Mouse (Mus musculus): Measurements from ENCODE around the gene Nkx1-2.

Nkx1-2 gene

GRCm38 (mm10) chr7:132631313-132631712 is 31.9 kb upstream of the Nkx1-2 start:
- Histone ChIP-seq H3K4me1 (replicated peaks; ENCODE audit: low read depth, low read length) (peaks cover 6% of the 10 kb centered on the region; the same call in 1 of the 2 replicates), H3K36me3 (ENCODE audit: insufficient read depth, low read length) (no peaks in the 10 kb centered on the region), H3K27me3 (ENCODE audit: insufficient read depth, low read length) (peaks cover 13% of the 10 kb centered on the region), H3K9me3 (ENCODE audit: low read length) (no peaks in the 10 kb centered on the region), H3K4me3 (replicated peaks; ENCODE audit: low read length) (no peak overlapping the region)
- TF ChIP-seq NANOG (IDR thresholded peaks at IDR 0.05; ENCODE audit: borderline replicate concordance, low read length) (no peak), POU5F1 (IDR thresholded peaks at IDR 0.05; ENCODE audit: borderline replicate concordance, low read length) (no peak), CTCF (conservative IDR thresholded peaks at IDR 0.05; ENCODE audit: low read length) (no peak)

GRCm38 (mm10) chr7:132627448-132627847 is 28.0 kb upstream of the Nkx1-2 start:
- Histone ChIP-seq H3K36me3 (ENCODE audit: insufficient read depth, low read length) (no peaks in the 10 kb centered on the region), H3K27me3 (ENCODE audit: insufficient read depth, low read length) (peaks cover 20% of the 10 kb centered on the region), H3K4me3 (replicated peaks; ENCODE audit: low read length) (no peak overlapping the region), H3K9me3 (ENCODE audit: low read length) (no peaks in the 10 kb centered on the region), H3K4me1 (replicated peaks; ENCODE audit: low read depth, low read length) (peaks cover 6% of the 10 kb centered on the region; the same call in 1 of the 2 replicates)
- TF ChIP-seq CTCF (conservative IDR thresholded peaks at IDR 0.05; ENCODE audit: low read length), result no peak
- no peak for TF ChIP-seq NANOG (IDR thresholded peaks at IDR 0.05; ENCODE audit: borderline replicate concordance, low read length)
- TF ChIP-seq POU5F1 (IDR thresholded peaks at IDR 0.05; ENCODE audit: borderline replicate concordance, low read length), result no peak

GRCm38 (mm10) chr7:132626174-132626573 is 26.7 kb upstream of the Nkx1-2 start:
- no peak for TF ChIP-seq NANOG (IDR thresholded peaks at IDR 0.05; ENCODE audit: borderline replicate concordance, low read length)

GRCm38 (mm10) chr7:132624161-132624560 is 24.7 kb upstream of the Nkx1-2 start:
- H3K4me3 ChIP-seq (replicated peaks; ENCODE audit: low read length), result no peak overlapping the region
- no peaks in the 10 kb centered on the region for H3K36me3 ChIP-seq (ENCODE audit: insufficient read depth, low read length)
- no peak for TF ChIP-seq NANOG (IDR thresholded peaks at IDR 0.05; ENCODE audit: borderline replicate concordance, low read length)
- no peak for TF ChIP-seq POU5F1 (IDR thresholded peaks at IDR 0.05; ENCODE audit: borderline replicate concordance, low read length)
- no peak for TF ChIP-seq CTCF (conservative IDR thresholded peaks at IDR 0.05; ENCODE audit: low read length)
- peaks cover 34% of the 10 kb centered on the region for H3K27me3 ChIP-seq (ENCODE audit: insufficient read depth, low read length)
- H3K4me1 ChIP-seq (replicated peaks; ENCODE audit: low read depth, low read length), result no peaks in the 10 kb centered on the region
- no peaks in the 10 kb centered on the region for H3K9me3 ChIP-seq (ENCODE audit: low read length)

More at GRCm38 (mm10) chr7:132626174-132626573, 26.7 kb upstream of the Nkx1-2 start:
- peaks cover 5% of the 10 kb centered on the region; the same call in 1 of the 2 replicates for H3K4me1 ChIP-seq (replicated peaks; ENCODE audit: low read depth, low read length)
- no peaks in the 10 kb centered on the region for H3K9me3 ChIP-seq (ENCODE audit: low read length)
- H3K36me3 ChIP-seq (ENCODE audit: insufficient read depth, low read length), result no peaks in the 10 kb centered on the region
- H3K27me3 ChIP-seq (ENCODE audit: insufficient read depth, low read length), result peaks cover 26% of the 10 kb centered on the region
- H3K4me3 ChIP-seq (replicated peaks; ENCODE audit: low read length), result no peak overlapping the region

GRCm38 (mm10) chr7:132619975-132620918 is 20.8 kb upstream of the Nkx1-2 start:
- TF ChIP-seq CTCF (conservative IDR thresholded peaks at IDR 0.05; ENCODE audit: low read length), result no peak
- no peak for TF ChIP-seq NANOG (IDR thresholded peaks at IDR 0.05; ENCODE audit: borderline replicate concordance, low read length)
- no peak for TF ChIP-seq POU5F1 (IDR thresholded peaks at IDR 0.05; ENCODE audit: borderline replicate concordance, low read length)
- no peak overlapping the region for H3K4me3 ChIP-seq (replicated peaks; ENCODE audit: low read length)
- peaks cover 31% of the 10 kb centered on the region for H3K27me3 ChIP-seq (ENCODE audit: insufficient read depth, low read length)
- H3K36me3 ChIP-seq (ENCODE audit: insufficient read depth, low read length), result no peaks in the 10 kb centered on the region
- H3K9me3 ChIP-seq (ENCODE audit: low read length), result no peaks in the 10 kb centered on the region
- peaks cover 34% of the 10 kb centered on the region for H3K4me1 ChIP-seq (replicated peaks; ENCODE audit: low read depth, low read length)

- TF ChIP-seq CTCF (conservative IDR thresholded peaks at IDR 0.05; ENCODE audit: low read length) (no peak), POU5F1 (IDR thresholded peaks at IDR 0.05; ENCODE audit: borderline replicate concordance, low read length) (no peak), NANOG (IDR thresholded peaks at IDR 0.05; ENCODE audit: borderline replicate concordance, low read length) (no peak)
- Histone ChIP-seq H3K36me3 (ENCODE audit: insufficient read depth, low read length) (no peaks in the 10 kb centered on the region), H3K27me3 (ENCODE audit: insufficient read depth, low read length) (peaks cover 36% of the 10 kb centered on the region), H3K4me1 (replicated peaks; ENCODE audit: low read depth, low read length) (peaks cover 41% of the 10 kb centered on the region), H3K9me3 (ENCODE audit: low read length) (no peaks in the 10 kb centered on the region), H3K4me3 (replicated peaks; ENCODE audit: low read length) (no peak overlapping the region)
Observed at GRCm38 (mm10) chr7:132619549-132619948, 20.1 kb upstream of the Nkx1-2 start.

GRCm38 (mm10) chr7:132617021-132617564 is 17.7 kb upstream of the Nkx1-2 start:
- Histone ChIP-seq H3K4me1 (replicated peaks; ENCODE audit: low read depth, low read length) (peaks cover 60% of the 10 kb centered on the region), H3K4me3 (replicated peaks; ENCODE audit: low read length) (0 out of 2 replicates have a peak overlapping the region, but pooled peaks have one; percentile 4), H3K36me3 (ENCODE audit: insufficient read depth, low read length) (no peaks in the 10 kb centered on the region), H3K9me3 (ENCODE audit: low read length) (no peaks in the 10 kb centered on the region), H3K27me3 (ENCODE audit: insufficient read depth, low read length) (peaks cover 33% of the 10 kb centered on the region)
- no peak for TF ChIP-seq NANOG (IDR thresholded peaks at IDR 0.05; ENCODE audit: borderline replicate concordance, low read length)
- no peak for TF ChIP-seq CTCF (conservative IDR thresholded peaks at IDR 0.05; ENCODE audit: low read length)
- TF ChIP-seq POU5F1 (IDR thresholded peaks at IDR 0.05; ENCODE audit: borderline replicate concordance, low read length), result no peak

- H3K9me3 ChIP-seq (ENCODE audit: low read length), result no peaks in the 10 kb centered on the region
- H3K36me3 ChIP-seq (ENCODE audit: insufficient read depth, low read length), result no peaks in the 10 kb centered on the region
- H3K4me1 ChIP-seq (replicated peaks; ENCODE audit: low read depth, low read length), result peaks cover 60% of the 10 kb centered on the region
- peaks cover 31% of the 10 kb centered on the region for H3K27me3 ChIP-seq (ENCODE audit: insufficient read depth, low read length)
- no peak for TF ChIP-seq CTCF (conservative IDR thresholded peaks at IDR 0.05; ENCODE audit: low read length)
- TF ChIP-seq POU5F1 (IDR thresholded peaks at IDR 0.05; ENCODE audit: borderline replicate concordance, low read length), result peak; percentile 49; the same call in 1 of the 2 replicates
- TF ChIP-seq NANOG (IDR thresholded peaks at IDR 0.05; ENCODE audit: borderline replicate concordance, low read length), result no peak
- 0 out of 2 replicates have a peak overlapping the region, but pooled peaks have one; percentile 4 for H3K4me3 ChIP-seq (replicated peaks; ENCODE audit: low read length)
Observed at GRCm38 (mm10) chr7:132616391-132616790, 17.0 kb upstream of the Nkx1-2 start.
